ENCODE assay signal across 16 mouse cellular contexts in the genomic region with DNA sequence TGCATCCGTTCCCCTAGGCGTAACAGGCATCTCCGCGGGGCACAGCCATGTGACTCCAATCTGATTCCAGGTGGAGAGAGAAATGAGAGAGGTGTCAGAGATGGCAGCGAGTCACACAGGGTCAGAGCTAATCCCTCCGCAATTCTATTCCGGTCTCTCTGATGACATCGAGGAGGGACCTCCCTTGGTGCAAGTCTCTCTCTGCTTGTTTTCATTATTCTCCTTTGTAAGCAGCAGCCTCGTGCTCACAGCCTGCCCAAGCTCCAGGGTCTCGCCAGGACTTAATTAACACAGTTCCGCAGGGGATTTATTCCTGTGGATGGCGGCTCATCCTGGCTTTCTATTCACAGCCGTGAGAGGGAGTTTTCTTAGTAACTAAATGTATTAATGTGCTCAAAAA.
DNase-seq lines count a peak whose midpoint lies in the region; ATAC-seq lines count a peak whose summit lies in the region.
"Had no signal": no experiment of that assay in that cellular context is flagged by ENCODE, and none has a peak within 500 bp of the region (broad histone marks: within the 10 kb centered on the region; RNA-seq: fewer than 3 reads in every experiment).

No protein-coding gene starts in this region.

- WGBS in limb, embryonic 12.5 days: 22% methylated on average over 13 of the region's 13 CpGs
- 23% methylated on average over 13 of the region's 13 CpGs for WGBS in limb, embryonic 10.5 days
- WGBS in forebrain, embryonic 13.5 days: under 1% methylated on average over 13 of the region's 13 CpGs
- 5% methylated on average over 13 of the region's 13 CpGs for WGBS in midbrain, embryonic 11.5 days

- no peak overlapping the region for H3K4me3 ChIP-seq in limb, embryonic 12.5 days (replicated peaks)
- no peak overlapping the region for H3K4me3 ChIP-seq in limb, embryonic 10.5 days
- H3K4me3 ChIP-seq in forebrain, embryonic 13.5 days: no peak overlapping the region
- no peak overlapping the region for H3K4me3 ChIP-seq in midbrain, embryonic 11.5 days (ENCODE audit: low read depth, low read length)
- H3K4me3 ChIP-seq: erythroblast, embryonic 14.5 days; heart, embryonic 10.5 days; left cerebral cortex, adult 2 months; liver, embryonic 13.5 days had no signal

- no peak overlapping the region for H3K9ac ChIP-seq in limb, embryonic 12.5 days (replicated peaks)
- H3K9ac ChIP-seq in forebrain, embryonic 13.5 days: peak overlapping the region; percentile 17; the same call in 1 of the 2 replicates
- H3K9ac ChIP-seq in midbrain, embryonic 11.5 days (ENCODE audit: low read length): no peak overlapping the region
- H3K9ac ChIP-seq: liver, embryonic 13.5 days had no signal

- H3K27me3 ChIP-seq in limb, embryonic 12.5 days: peaks cover 32% of the 10 kb centered on the region
- no peaks in the 10 kb centered on the region for H3K27me3 ChIP-seq in limb, embryonic 10.5 days (ENCODE audit: low read depth, poor library complexity, severe bottlenecking)
- H3K27me3 ChIP-seq in forebrain, embryonic 13.5 days: 0 out of 2 replicates have a peak, but pooled peaks cover 2% of the 10 kb centered on the region
- H3K27me3 ChIP-seq in midbrain, embryonic 11.5 days (ENCODE audit: control insufficient read depth, insufficient read depth, low read length): peaks cover 3% of the 10 kb centered on the region; the same call in 1 of the 2 replicates
- H3K27me3 ChIP-seq: liver, embryonic 13.5 days had no signal

- H3K27ac ChIP-seq in limb, embryonic 12.5 days: no peak overlapping the region
- H3K27ac ChIP-seq in limb, embryonic 10.5 days: no peak overlapping the region
- H3K27ac ChIP-seq in forebrain, embryonic 13.5 days: peak overlapping the region; percentile 55; the same call in 1 of the 2 replicates
- H3K27ac ChIP-seq in midbrain, embryonic 11.5 days (ENCODE audit: low read depth, low read length): no peak overlapping the region
- H3K27ac ChIP-seq: heart, embryonic 10.5 days; left cerebral cortex, adult 2 months; liver, embryonic 13.5 days had no signal

- H3K36me3 ChIP-seq in limb, embryonic 12.5 days: no peaks in the 10 kb centered on the region
- no peaks in the 10 kb centered on the region for H3K36me3 ChIP-seq in limb, embryonic 10.5 days
- no peaks in the 10 kb centered on the region for H3K36me3 ChIP-seq in forebrain, embryonic 13.5 days (ENCODE audit: poor library complexity, severe bottlenecking)
- H3K36me3 ChIP-seq in midbrain, embryonic 11.5 days (ENCODE audit: control insufficient read depth, insufficient read depth, low read length): no peaks in the 10 kb centered on the region
- H3K36me3 ChIP-seq: heart, embryonic 10.5 days; liver, embryonic 13.5 days had no signal

- DNase-seq in limb, embryonic 10.5 days (ENCODE audit: low spot score): no peak
- DNase-seq in midbrain, embryonic 11.5 days (ENCODE audit: low spot score, missing footprints): peak; percentile 86
- no peak for DNase-seq in lung, postnatal 4 days
- DNase-seq in ovary, postnatal 10 days (ENCODE audit: low spot score): no peak
- DNase-seq in yolk sac, embryonic 10.5 days (ENCODE audit: low spot score): no peak
- DNase-seq: adrenal gland, postnatal 36 days; cerebellum, adult 8-10 months; kidney, postnatal 25 days; liver, embryonic 13.5 days; thymus, postnatal 25 days had no signal

- no peaks in the 10 kb centered on the region; the same call in 1 of the 2 replicates for H3K9me3 ChIP-seq in limb, embryonic 12.5 days
- H3K9me3 ChIP-seq in limb, embryonic 10.5 days (replicated peaks): no peaks in the 10 kb centered on the region
- H3K9me3 ChIP-seq in forebrain, embryonic 13.5 days (replicated peaks): 0 out of 2 replicates have a peak, but pooled peaks cover 4% of the 10 kb centered on the region
- H3K9me3 ChIP-seq in midbrain, embryonic 11.5 days (ENCODE audit: control insufficient read depth, low read length): no peaks in the 10 kb centered on the region
- H3K9me3 ChIP-seq: heart, embryonic 10.5 days had no signal

- H3K4me2 ChIP-seq in limb, embryonic 12.5 days: 0 out of 2 replicates have a peak overlapping the region, but pooled peaks have one; percentile 7
- peak overlapping the region; percentile 46 for H3K4me2 ChIP-seq in forebrain, embryonic 13.5 days
- peak overlapping the region; percentile 19; the same call in 1 of the 2 replicates for H3K4me2 ChIP-seq in midbrain, embryonic 11.5 days
- H3K4me2 ChIP-seq: liver, embryonic 13.5 days had no signal

- ATAC-seq in limb, embryonic 12.5 days (ENCODE audit: insufficient number of reproducible peaks, insufficient read depth, low FRiP score, low TSS enrichment, low read depth): no peak
- ATAC-seq in forebrain, embryonic 13.5 days: peak; percentile 69; the same call in 1 of the 2 replicates
- ATAC-seq in midbrain, embryonic 11.5 days (ENCODE audit: low FRiP score): peak; percentile 50
- ATAC-seq: inflammation-experienced regulatory T-cells, adult 6 months had no signal

- H3K4me1 ChIP-seq in limb, embryonic 12.5 days (replicated peaks): peaks cover 12% of the 10 kb centered on the region
- 0 out of 2 replicates have a peak, but pooled peaks cover 8% of the 10 kb centered on the region for H3K4me1 ChIP-seq in limb, embryonic 10.5 days
- H3K4me1 ChIP-seq in forebrain, embryonic 13.5 days: peaks cover 25% of the 10 kb centered on the region
- peaks cover 9% of the 10 kb centered on the region for H3K4me1 ChIP-seq in midbrain, embryonic 11.5 days (ENCODE audit: control insufficient read depth, insufficient read depth, low read length)
- H3K4me1 ChIP-seq: heart, embryonic 10.5 days; liver, embryonic 13.5 days had no signal
